Mouse (Mus musculus) natural killer cell, adult 2 months (primary cell): ENCODE results near the gene Olfr733.

Experiments
- DNase-seq, 2 experiments: peaks; one replicate each; pipeline ENCODE4 v3.0.0; 2022; ENCODE audit warnings: low spot score in 2 of 2

Gene Olfr733

DNA sequence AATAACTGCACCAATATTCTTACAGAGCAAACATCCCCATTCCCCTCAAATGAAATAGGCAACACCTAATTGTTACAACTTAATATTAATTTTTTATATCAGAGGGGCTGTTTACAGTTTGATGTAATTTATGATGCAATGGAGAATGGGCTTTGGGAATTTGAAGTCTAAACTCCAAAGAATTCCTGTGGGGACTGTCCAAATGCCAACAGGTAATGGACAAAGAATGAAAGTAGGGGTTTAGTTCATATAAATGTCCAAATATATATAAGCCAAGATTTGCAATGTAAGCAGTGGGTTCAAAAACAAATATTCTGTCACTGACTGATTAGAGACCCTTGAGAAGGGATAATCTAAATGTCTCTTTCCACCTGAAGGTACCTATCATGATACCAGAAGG, at the start of gene Olfr733:
Gene Olfr733, minus strand, starts transcription at position 101 of the 400 bp plus-strand sequence.
- no peak for DNase-seq

DNA sequence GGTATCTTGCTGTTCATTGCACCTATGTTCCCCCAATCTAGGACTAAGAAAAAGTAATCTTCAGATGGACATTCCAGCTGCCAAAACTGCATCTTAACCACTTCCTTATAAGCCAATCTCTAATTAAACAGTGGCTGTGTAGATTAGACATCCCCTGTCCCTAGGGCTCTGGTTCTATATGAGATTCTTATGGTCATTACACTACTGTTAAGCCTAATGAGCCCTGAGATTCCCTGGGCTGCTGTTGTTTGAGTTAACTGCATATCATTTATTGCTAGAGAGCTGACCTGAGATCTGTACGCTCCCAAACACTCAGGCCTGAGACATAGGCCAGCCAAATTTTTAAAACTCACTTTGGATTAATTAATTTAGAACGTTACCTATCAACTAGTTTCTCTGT, 47.5 kb upstream of the Olfr733 start, which contains the start of gene Olfr735:
Gene Olfr735, minus strand, starts transcription at position 77 of the 400 bp plus-strand sequence.
- DNase-seq: no peak

DNA sequence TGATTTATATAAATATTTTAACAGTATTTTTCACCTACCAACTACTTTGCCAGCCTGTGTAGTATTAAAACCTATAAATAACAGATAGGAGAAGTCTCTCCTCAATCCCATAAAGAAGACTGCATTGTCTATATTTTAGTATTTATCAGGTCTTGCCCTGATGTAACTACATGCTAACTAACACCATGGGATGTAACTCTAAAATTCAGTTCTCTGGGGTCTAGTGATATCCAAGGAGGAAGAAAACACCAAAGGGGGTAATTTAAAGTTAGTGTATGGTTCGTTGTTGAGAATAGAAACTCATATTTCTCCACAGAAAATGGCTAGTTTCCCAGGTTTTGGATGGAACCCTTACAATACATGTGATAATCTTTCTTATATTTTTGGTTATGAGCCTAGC, 25.3 kb upstream of the Olfr733 start, which contains the start of gene Olfr734:
Gene Olfr734, minus strand, starts transcription at position 101 of the 400 bp plus-strand sequence.
- DNase-seq: no peak

DNA sequence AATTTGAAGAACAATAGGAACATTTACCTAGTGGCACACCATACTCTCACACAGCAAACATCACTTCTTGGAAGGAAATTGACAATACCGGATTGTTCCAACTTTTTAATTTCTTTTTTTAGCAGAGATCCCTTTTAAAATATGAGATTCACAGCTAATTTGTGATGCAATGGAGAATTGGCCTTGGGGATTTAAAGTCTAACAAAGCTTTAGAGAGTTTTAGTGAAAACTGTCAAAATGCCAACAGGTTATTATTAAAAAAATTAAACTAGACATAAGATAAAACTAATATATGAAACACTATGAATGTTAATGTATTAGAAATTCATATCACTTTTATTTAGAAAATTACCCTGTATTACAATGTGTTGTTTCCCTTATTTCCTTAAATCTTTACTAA, 17.2 kb downstream of the Olfr733 start, which contains the start of gene Olfr732:
Gene Olfr732, minus strand, starts transcription at position 101 of the 400 bp plus-strand sequence.
- no peak for DNase-seq
